Mouse (Mus musculus) urinary bladder, postnatal 4 days (tissue): ENCODE measurements around the gene Psmd12.
A peak's percentile ranks its signal among the peaks of the same experiment; 100 is the strongest.

Experiments
- DNase-seq, 2 experiments: peaks; one replicate each; pipeline ENCODE4 v3.0.0; 2021 to 2022; ENCODE audit warnings: low spot score in 2 of 2

Psmd12 gene

GRCm38 (mm10) chr11:107510362-107511269 lies 31.3 kb downstream of the Psmd12 start:
- DNase-seq: no peak

- peak in 1 of 2 experiments; percentile 67 for DNase-seq
These were observed 32.7 kb downstream of the Psmd12 start for GRCm38 (mm10) chr11:107511954-107512353.

- no peak for DNase-seq
These were observed 33.8 kb downstream of the Psmd12 start for GRCm38 (mm10) chr11:107513047-107513446.

GRCm38 (mm10) chr11:107516387-107516786 lies 37.1 kb downstream of the Psmd12 start:
- DNase-seq: no peak

GRCm38 (mm10) chr11:107518645-107519429 lies 39.6 kb downstream of the Psmd12 start:
- no peak for DNase-seq

GRCm38 (mm10) chr11:107521153-107521552 lies 41.9 kb downstream of the Psmd12 start:
- no peak for DNase-seq

GRCm38 (mm10) chr11:107524966-107525365 lies 45.7 kb downstream of the Psmd12 start:
- no peak for DNase-seq

- no peak for DNase-seq
These were observed 48.3 kb downstream of the Psmd12 start for GRCm38 (mm10) chr11:107527632-107528031.

- no peak for DNase-seq
These were observed 50.0 kb downstream of the Psmd12 start for GRCm38 (mm10) chr11:107529320-107529719.

- DNase-seq: no peak
These were observed 52.2 kb downstream of the Psmd12 start for GRCm38 (mm10) chr11:107531445-107531844.

GRCm38 (mm10) chr11:107532271-107532670 lies 53.0 kb downstream of the Psmd12 start:
- no peak for DNase-seq

GRCm38 (mm10) chr11:107538994-107539393 lies 59.7 kb downstream of the Psmd12 start:
- DNase-seq: no peak

GRCm38 (mm10) chr11:107540339-107540738 lies 61.1 kb downstream of the Psmd12 start:
- no peak for DNase-seq

GRCm38 (mm10) chr11:107545747-107546476 lies 66.6 kb downstream of the Psmd12 start:
- no peak for DNase-seq

- DNase-seq: peak; percentile 24 to 61
These were observed 67.5 kb downstream of the Psmd12 start for GRCm38 (mm10) chr11:107546667-107547301.

GRCm38 (mm10) chr11:107547351-107548203 lies 68.3 kb downstream of the Psmd12 start, which contains the start of gene Helz:
Gene Helz (plus strand): TSS chr11:107547930.
- peak; percentile 66 to 68 for DNase-seq

GRCm38 (mm10) chr11:107548204-107548975 lies 69.1 kb downstream of the Psmd12 start:
- DNase-seq: no peak
